Comparison of ENCODE assay signal across 11 mouse cellular contexts in the genomic region with DNA sequence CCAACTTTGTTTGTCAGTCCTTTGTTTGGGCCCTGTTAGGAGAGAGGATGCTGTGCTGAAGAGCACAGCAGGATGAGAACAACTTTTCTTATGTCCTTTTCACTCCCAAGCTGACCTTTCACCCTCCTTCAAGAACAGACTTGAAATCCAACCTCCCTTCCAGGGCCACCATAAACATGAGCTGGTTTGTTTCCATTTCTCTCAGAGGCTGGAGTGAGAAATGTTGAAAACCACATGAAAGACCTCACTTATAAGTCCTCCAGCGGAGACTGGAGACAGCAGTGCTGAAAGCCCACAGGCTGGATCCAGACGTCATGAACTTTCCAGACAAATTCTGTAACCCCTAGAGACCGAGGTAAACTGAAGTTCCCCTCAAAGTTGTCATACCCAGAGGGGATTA.
A peak's percentile ranks its signal among the peaks of the same experiment; 100 is the strongest.
DNase-seq lines count a peak whose midpoint lies in the region.
"Had no signal": no experiment of that assay in that cellular context is flagged by ENCODE, and none has a peak within 500 bp of the region (broad histone marks: within the 10 kb centered on the region; RNA-seq: fewer than 3 reads in every experiment).

No protein-coding gene starts in this region.

- 10% methylated on average over 3 of the region's 3 CpGs for WGBS in embryonic facial prominence, embryonic 10.5 days

- DNase-seq in kidney, postnatal 14 days: peak; percentile 3
- no peak for DNase-seq in kidney, postnatal 36 days
- DNase-seq in ovary, postnatal 14 days (ENCODE audit: low spot score): peak; percentile 1
- no peak for DNase-seq in ovary, postnatal 36 days (ENCODE audit: low spot score)
- DNase-seq in embryonic facial prominence, embryonic 10.5 days (ENCODE audit: low spot score): peak; percentile 22
- DNase-seq in mesoderm, embryonic 11.5 days (ENCODE audit: low read depth, low spot score): peak; percentile 57
- no peak for DNase-seq in spleen, postnatal 14 days (ENCODE audit: low spot score in 2 of 2)
- DNase-seq: cerebellum, adult 11-12 months; right cerebral cortex, postnatal 25 days had no signal

- H3K4me1 ChIP-seq in embryonic facial prominence, embryonic 10.5 days: peaks cover 5% of the 10 kb centered on the region; the same call in 1 of the 2 replicates
- H3K4me1 ChIP-seq: limb, embryonic 15.5 days had no signal

- no peaks in the 10 kb centered on the region for H3K27me3 ChIP-seq in embryonic facial prominence, embryonic 10.5 days (replicated peaks; ENCODE audit: low read depth, poor library complexity, severe bottlenecking)
- H3K27me3 ChIP-seq: limb, embryonic 15.5 days had no signal

- no peaks in the 10 kb centered on the region for H3K36me3 ChIP-seq in embryonic facial prominence, embryonic 10.5 days (replicated peaks)
- H3K36me3 ChIP-seq: limb, embryonic 15.5 days had no signal

- no peak overlapping the region for H3K27ac ChIP-seq in embryonic facial prominence, embryonic 10.5 days (replicated peaks)
- H3K27ac ChIP-seq: hindbrain, embryonic 14.5 days; limb, embryonic 15.5 days had no signal

- no peak overlapping the region for H3K4me3 ChIP-seq in embryonic facial prominence, embryonic 10.5 days
- H3K4me3 ChIP-seq: limb, embryonic 15.5 days had no signal

- H3K9me3 ChIP-seq in embryonic facial prominence, embryonic 10.5 days: no peaks in the 10 kb centered on the region
- H3K9me3 ChIP-seq: limb, embryonic 15.5 days had no signal

Comparison
In these comparisons a context has a peak if more than half of its experiments do, and no peak if none do; other contexts are left out.
1. DNase-seq: peak in kidney, postnatal 14 days (single experiment), ovary, postnatal 14 days (single experiment), embryonic facial prominence, embryonic 10.5 days (single experiment) and mesoderm, embryonic 11.5 days (single experiment); none in kidney, postnatal 36 days (0 of 2), ovary, postnatal 36 days (single experiment) and spleen, postnatal 14 days (0 of 2).